Mouse (Mus musculus): ENCODE measurements around the gene Irak2.

The Irak2 gene

GRCm38 (mm10) chr6:113638302-113639040 is at the start of gene Irak2:
Gene Irak2, plus strand, starts transcription at chr6:113638467.
- peak; percentile 97 for ATAC-seq (ENCODE audit: insufficient number of reproducible peaks, low FRiP score, low TSS enrichment)

GRCm38 (mm10) chr6:113592637-113593036 is 45.6 kb upstream of the Irak2 start:
- no peak for ATAC-seq (ENCODE audit: insufficient number of reproducible peaks, low FRiP score, low TSS enrichment)

- ATAC-seq (ENCODE audit: insufficient number of reproducible peaks, low FRiP score, low TSS enrichment) = no peak
Measured at GRCm38 (mm10) chr6:113597945-113598344, 40.3 kb upstream of the Irak2 start.

GRCm38 (mm10) chr6:113599833-113600232 is 38.4 kb upstream of the Irak2 start:
- no peak for ATAC-seq (ENCODE audit: insufficient number of reproducible peaks, low FRiP score, low TSS enrichment)

- ATAC-seq (ENCODE audit: insufficient number of reproducible peaks, low FRiP score, low TSS enrichment) = no peak
Measured at GRCm38 (mm10) chr6:113600543-113601139, 37.6 kb upstream of the Irak2 start, which contains the start of gene Fancd2os. Gene Fancd2os, minus strand, starts transcription at chr6:113600715.

GRCm38 (mm10) chr6:113602821-113603220 is 35.4 kb upstream of the Irak2 start:
- ATAC-seq (ENCODE audit: insufficient number of reproducible peaks, low FRiP score, low TSS enrichment) = no peak

- ATAC-seq (ENCODE audit: insufficient number of reproducible peaks, low FRiP score, low TSS enrichment) = no peak
Measured at GRCm38 (mm10) chr6:113603993-113604392, 34.3 kb upstream of the Irak2 start.

- peak; percentile 91 for ATAC-seq (ENCODE audit: insufficient number of reproducible peaks, low FRiP score, low TSS enrichment)
Measured at GRCm38 (mm10) chr6:113604432-113605223, 33.6 kb upstream of the Irak2 start, which contains the start of gene Brk1. Gene Brk1, plus strand, starts transcription at chr6:113604772.

GRCm38 (mm10) chr6:113605224-113605545 is 33.1 kb upstream of the Irak2 start:
- peak; percentile 66; the same call in 1 of the 2 replicates for ATAC-seq (ENCODE audit: insufficient number of reproducible peaks, low FRiP score, low TSS enrichment)

GRCm38 (mm10) chr6:113608871-113609270 is 29.4 kb upstream of the Irak2 start:
- ATAC-seq (ENCODE audit: insufficient number of reproducible peaks, low FRiP score, low TSS enrichment) = no peak

- no peak for ATAC-seq (ENCODE audit: insufficient number of reproducible peaks, low FRiP score, low TSS enrichment)
Measured at GRCm38 (mm10) chr6:113609293-113609692, 29.0 kb upstream of the Irak2 start.

- ATAC-seq (ENCODE audit: insufficient number of reproducible peaks, low FRiP score, low TSS enrichment) = no peak
Measured at GRCm38 (mm10) chr6:113612258-113612969, 25.9 kb upstream of the Irak2 start.

- ATAC-seq (ENCODE audit: insufficient number of reproducible peaks, low FRiP score, low TSS enrichment) = no peak
Measured at GRCm38 (mm10) chr6:113614152-113614551, 24.1 kb upstream of the Irak2 start.

- ATAC-seq (ENCODE audit: insufficient number of reproducible peaks, low FRiP score, low TSS enrichment) = no peak
Measured at GRCm38 (mm10) chr6:113614997-113615396, 23.3 kb upstream of the Irak2 start.

- ATAC-seq (ENCODE audit: insufficient number of reproducible peaks, low FRiP score, low TSS enrichment) = no peak
Measured at GRCm38 (mm10) chr6:113615489-113615888, 22.8 kb upstream of the Irak2 start.

GRCm38 (mm10) chr6:113623386-113623785 is 14.9 kb upstream of the Irak2 start:
- no peak for ATAC-seq (ENCODE audit: insufficient number of reproducible peaks, low FRiP score, low TSS enrichment)

GRCm38 (mm10) chr6:113623941-113624751 is 14.1 kb upstream of the Irak2 start, which contains the start of gene Vhl:
Gene Vhl, plus strand, starts transcription at chr6:113623959.
- ATAC-seq (ENCODE audit: insufficient number of reproducible peaks, low FRiP score, low TSS enrichment) = peak; percentile 81; the same call in 1 of the 2 replicates

- no peak for ATAC-seq (ENCODE audit: insufficient number of reproducible peaks, low FRiP score, low TSS enrichment)
Measured at GRCm38 (mm10) chr6:113624989-113625770, 13.1 kb upstream of the Irak2 start.

GRCm38 (mm10) chr6:113630322-113630721 is 7.9 kb upstream of the Irak2 start:
- no peak for ATAC-seq (ENCODE audit: insufficient number of reproducible peaks, low FRiP score, low TSS enrichment)
